ENCODE assay signal across 8 mouse cellular contexts in the genomic region with DNA sequence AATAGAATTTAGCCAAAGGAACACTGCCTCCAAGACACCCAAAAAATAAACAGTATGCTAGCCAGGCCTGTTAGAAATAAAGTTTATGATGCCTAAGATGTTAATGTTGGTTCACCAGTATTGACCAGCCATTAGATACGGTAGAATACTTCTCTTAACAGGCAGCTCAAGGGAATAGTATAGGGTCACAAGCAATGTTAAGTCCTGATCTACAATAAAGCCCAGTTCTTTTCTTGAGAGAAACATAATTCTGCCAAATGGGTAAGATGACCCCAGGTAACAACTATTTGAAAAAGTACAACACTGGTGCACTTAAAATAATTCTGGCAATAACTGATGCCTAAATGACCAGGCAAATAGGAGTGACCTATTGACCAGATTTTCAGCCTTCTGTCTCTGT. TPM values are rescaled to one million over a fixed set of nuclear protein-coding genes. Genes with fewer than 3 reads are reported as not detected.
A peak's percentile ranks its signal among the peaks of the same experiment; 100 is the strongest.
DNase-seq lines count a peak whose midpoint lies in the region; ATAC-seq and TF ChIP-seq lines count a peak whose summit lies in the region.

No protein-coding gene starts in this region.

- intact Hi-C loops in heart, postnatal 25 days (cut with DNase I) = loop anchor here (1.0 to 2.0 kb wide), 3 partner anchors 22 to 103 kb away; a partner anchor contains a TSS

- 0 out of 2 replicates have a peak, but pooled peaks cover 2% of the 10 kb centered on the region for H3K4me1 ChIP-seq in heart, embryonic 11.5 days (ENCODE audit: control insufficient read depth, insufficient read depth, low read length)
- H3K4me1 ChIP-seq in forebrain, postnatal 0 days (ENCODE audit: insufficient read depth) = peaks cover 7% of the 10 kb centered on the region; the same call in 1 of the 2 replicates
- H3K4me1 ChIP-seq in liver, postnatal 0 days (ENCODE audit: insufficient read depth) = peaks cover 31% of the 10 kb centered on the region

- 82% methylated on average over 1 of the region's 1 CpGs for WGBS in heart, embryonic 11.5 days (ENCODE audit: insufficient replicate concordance)
- WGBS in forebrain, postnatal 0 days = 87% methylated on average over 1 of the region's 1 CpGs
- 74% methylated on average over 1 of the region's 1 CpGs for WGBS in liver, postnatal 0 days (ENCODE audit: insufficient replicate concordance)

- peak overlapping the region; percentile 100; the same call in 1 of the 2 replicates for H3K9ac ChIP-seq in heart, embryonic 11.5 days (ENCODE audit: low read depth, low read length)
- peak overlapping the region; percentile 95; the same call in 1 of the 2 replicates for H3K9ac ChIP-seq in forebrain, postnatal 0 days
- H3K9ac ChIP-seq in liver, postnatal 0 days (replicated peaks) = no peak overlapping the region; the same call in 1 of the 2 replicates

- H3K4me3 ChIP-seq in heart, embryonic 11.5 days (ENCODE audit: low read depth, low read length) = peak overlapping the region; percentile 90
- H3K4me3 ChIP-seq in forebrain, postnatal 0 days (ENCODE audit: low read depth, low read length) = peak overlapping the region; percentile 80; the same call in 1 of the 2 replicates
- H3K4me3 ChIP-seq in liver, postnatal 0 days (ENCODE audit: low read depth, low read length) = peak overlapping the region; percentile 96

- no peak for TF ChIP-seq CTCF in forebrain, postnatal 0 days (IDR thresholded peaks at IDR 0.05; ENCODE audit: low read depth)
- TF ChIP-seq CTCF in liver, postnatal 0 days (IDR thresholded peaks at IDR 0.05; ENCODE audit: low read depth) = no peak

- H3K4me2 ChIP-seq in heart, embryonic 11.5 days = peak overlapping the region; percentile 64
- peak overlapping the region; percentile 48; the same call in 1 of the 2 replicates for H3K4me2 ChIP-seq in forebrain, postnatal 0 days (ENCODE audit: low read depth)
- peak overlapping the region; percentile 79 for H3K4me2 ChIP-seq in liver, postnatal 0 days (ENCODE audit: low read depth, low read length)

- no peak for DNase-seq in heart, postnatal 25 days (ENCODE audit: low spot score)
- DNase-seq in A20 (ENCODE audit: low read depth, low spot score) = peak; percentile 55
- DNase-seq in forebrain, postnatal 0 days = no peak
- no peak for DNase-seq in liver, postnatal 0 days
- DNase-seq in urinary bladder, postnatal 25 days (ENCODE audit: low spot score) = no peak
- DNase-seq in adrenal gland, adult 18-20 months (ENCODE audit: low spot score in 2 of 2) = no peak
- DNase-seq in thymus, postnatal 25 days = no peak

- no peaks in the 10 kb centered on the region for H3K36me3 ChIP-seq in heart, embryonic 11.5 days (ENCODE audit: control insufficient read depth, insufficient read depth, low read length)
- no peaks in the 10 kb centered on the region for H3K36me3 ChIP-seq in forebrain, postnatal 0 days (ENCODE audit: insufficient read depth)
- H3K36me3 ChIP-seq in liver, postnatal 0 days (replicated peaks; ENCODE audit: insufficient read depth, low read length) = no peaks in the 10 kb centered on the region

- peak overlapping the region; percentile 95; the same call in 1 of the 2 replicates for H3K27ac ChIP-seq in heart, embryonic 11.5 days (ENCODE audit: low read depth, low read length)
- H3K27ac ChIP-seq in forebrain, postnatal 0 days (ENCODE audit: low read depth, low read length) = no peak overlapping the region
- peak overlapping the region; percentile 99 for H3K27ac ChIP-seq in liver, postnatal 0 days (ENCODE audit: low read depth)

- ATAC-seq in heart, embryonic 11.5 days (replicated peaks; ENCODE audit: insufficient number of reproducible peaks, low FRiP score, low TSS enrichment) = no peak
- no peak for ATAC-seq in forebrain, postnatal 0 days
- ATAC-seq in liver, postnatal 0 days = no peak

- no peak for TF ChIP-seq EP300 in liver, postnatal 0 days (IDR thresholded peaks at IDR 0.05; ENCODE audit: low read depth)

- H3K27me3 ChIP-seq in heart, embryonic 11.5 days (ENCODE audit: control insufficient read depth, insufficient read depth, low read length) = no peaks in the 10 kb centered on the region
- H3K27me3 ChIP-seq in forebrain, postnatal 0 days (ENCODE audit: insufficient read depth, low read length) = no peaks in the 10 kb centered on the region
- H3K27me3 ChIP-seq in liver, postnatal 0 days (ENCODE audit: insufficient read depth, low read length) = no peaks in the 10 kb centered on the region

- no peaks in the 10 kb centered on the region for H3K9me3 ChIP-seq in heart, embryonic 11.5 days (replicated peaks; ENCODE audit: control insufficient read depth, low read length)
- no peaks in the 10 kb centered on the region for H3K9me3 ChIP-seq in forebrain, postnatal 0 days (ENCODE audit: low read length)
- H3K9me3 ChIP-seq in liver, postnatal 0 days (ENCODE audit: low read length) = no peaks in the 10 kb centered on the region

RNA-seq across cellular contexts. Expression of a gene that starts 0.7 kb away (rescaled TPM):
- 202 and 234 TPM in 2 replicates for polyA plus RNA-seq in heart, embryonic 11.5 days (2014; fragmentation: Nextera tagmentation; extraction: Ambion mirVana)
- total RNA-seq in heart, postnatal 25 days (2021) = 10 to 100 TPM; 69.3 to 87.4 TPM
- total RNA-seq in forebrain, postnatal 0 days (2014; rRNA removed) = 242 and 311 TPM in 2 replicates
- 289 and 308 TPM in 2 replicates for polyA plus RNA-seq in forebrain, postnatal 0 days (2015; fragmentation: Nextera tagmentation; extraction: Ambion mirVana)
- 101 and 117 TPM in 2 replicates for polyA plus RNA-seq in liver, postnatal 0 days (2015; fragmentation: Nextera tagmentation; extraction: Ambion mirVana)
- total RNA-seq in adrenal gland, adult 18-20 months (2021) = 100 to 1,000 TPM; 105 to 117 TPM

RNA-seq across cellular contexts. Expression of a gene that starts 24.6 kb away (rescaled TPM):
- 27.5 and 29.2 TPM in 2 replicates for polyA plus RNA-seq in heart, embryonic 11.5 days (2014; fragmentation: Nextera tagmentation; extraction: Ambion mirVana)
- total RNA-seq in heart, postnatal 25 days (2021) = 10 to 100 TPM; 24.2 to 67.0 TPM
- total RNA-seq in forebrain, postnatal 0 days (2014; rRNA removed) = 26.1 and 28.9 TPM in 2 replicates
- 25.8 and 27.0 TPM in 2 replicates for polyA plus RNA-seq in forebrain, postnatal 0 days (2015; fragmentation: Nextera tagmentation; extraction: Ambion mirVana)
- 20.6 and 24.4 TPM in 2 replicates for polyA plus RNA-seq in liver, postnatal 0 days (2015; fragmentation: Nextera tagmentation; extraction: Ambion mirVana)
- 100 to 1,000 TPM; 113 to 139 TPM for total RNA-seq in adrenal gland, adult 18-20 months (2021)

RNA-seq across cellular contexts. Expression of a gene that starts 60.0 kb away (rescaled TPM):
- polyA plus RNA-seq in heart, embryonic 11.5 days (2014; fragmentation: Nextera tagmentation; extraction: Ambion mirVana) = 428 and 433 TPM in 2 replicates
- total RNA-seq in heart, postnatal 25 days (2021) = 100 to 1,000 TPM; 159 to 187 TPM
- 124 and 182 TPM in 2 replicates for total RNA-seq in forebrain, postnatal 0 days (2014; rRNA removed)
- 257 and 295 TPM in 2 replicates for polyA plus RNA-seq in forebrain, postnatal 0 days (2015; fragmentation: Nextera tagmentation; extraction: Ambion mirVana)
- 513 and 558 TPM in 2 replicates for polyA plus RNA-seq in liver, postnatal 0 days (2015; fragmentation: Nextera tagmentation; extraction: Ambion mirVana)
- 100 to 1,000 TPM; 720 to 924 TPM for total RNA-seq in adrenal gland, adult 18-20 months (2021)
